Mouse (Mus musculus) fibroblast of lung, adult 2 months (primary cell): Measurements from ENCODE around the gene Ppp1r16b.

ENCODE experiments used
- DNase-seq: peaks from one replicate; pipeline ENCODE4 v3.0.0-alpha.2; 2011; ENCODE audit warnings: low read depth

Ppp1r16b gene

DNA sequence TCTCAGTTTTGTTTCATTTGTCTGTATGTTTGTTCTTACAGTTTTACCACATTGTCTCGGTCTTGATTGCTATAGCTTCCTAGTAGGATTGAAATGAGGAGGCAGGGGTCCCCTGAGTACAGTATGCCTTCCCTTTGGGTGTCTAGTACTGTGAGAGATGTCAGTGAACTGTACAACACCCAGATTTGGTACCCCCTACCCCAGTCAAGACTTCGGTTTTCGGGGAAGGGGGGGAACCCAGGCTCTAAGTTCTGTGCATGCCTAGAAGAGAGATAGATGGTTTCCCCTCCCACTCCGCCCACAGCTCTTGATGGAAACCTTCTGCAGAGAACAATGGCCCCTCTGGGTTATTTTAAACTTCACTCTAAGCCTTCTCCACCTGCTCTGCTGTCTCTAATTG, at the start of gene Ppp1r16b:
TSS of gene Ppp1r16b (plus strand) at position 301 of the 400 bp plus-strand sequence.
- no peak for DNase-seq

- no peak for DNase-seq
These were observed 49.5 kb upstream of the Ppp1r16b start for GRCm38 (mm10) chr2:158615702-158616101.

GRCm38 (mm10) chr2:158616296-158616695, 48.9 kb upstream of the Ppp1r16b start:
- DNase-seq: no peak

- no peak for DNase-seq
These were observed 48.4 kb upstream of the Ppp1r16b start for GRCm38 (mm10) chr2:158616790-158617189.

GRCm38 (mm10) chr2:158624718-158625222, 40.4 kb upstream of the Ppp1r16b start, which contains the start of gene Actr5:
TSS of gene Actr5 (plus strand) at chr2:158624888.
- peak; percentile 85 for DNase-seq

GRCm38 (mm10) chr2:158625231-158625630, 40.0 kb upstream of the Ppp1r16b start:
- DNase-seq: no peak

DNA sequence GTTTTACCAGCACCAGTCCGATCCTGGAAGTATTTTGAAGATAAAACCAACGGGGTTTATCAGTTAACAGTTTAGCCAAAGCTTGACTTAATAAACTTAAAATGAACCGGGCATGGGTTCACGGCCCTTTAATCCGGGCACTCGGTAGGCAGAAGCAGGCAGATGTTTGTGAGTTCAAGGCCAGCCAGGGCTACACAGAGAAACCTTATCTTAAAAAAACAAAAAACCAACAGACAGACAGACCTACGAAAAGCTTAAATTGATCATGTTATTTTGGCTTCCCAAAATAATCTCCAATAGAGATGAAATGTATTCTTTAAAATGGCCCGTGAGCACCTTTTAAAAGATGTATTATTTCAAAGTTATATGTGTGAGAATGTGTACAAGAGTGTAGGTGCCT, 39.5 kb upstream of the Ppp1r16b start:
- no peak for DNase-seq

DNA sequence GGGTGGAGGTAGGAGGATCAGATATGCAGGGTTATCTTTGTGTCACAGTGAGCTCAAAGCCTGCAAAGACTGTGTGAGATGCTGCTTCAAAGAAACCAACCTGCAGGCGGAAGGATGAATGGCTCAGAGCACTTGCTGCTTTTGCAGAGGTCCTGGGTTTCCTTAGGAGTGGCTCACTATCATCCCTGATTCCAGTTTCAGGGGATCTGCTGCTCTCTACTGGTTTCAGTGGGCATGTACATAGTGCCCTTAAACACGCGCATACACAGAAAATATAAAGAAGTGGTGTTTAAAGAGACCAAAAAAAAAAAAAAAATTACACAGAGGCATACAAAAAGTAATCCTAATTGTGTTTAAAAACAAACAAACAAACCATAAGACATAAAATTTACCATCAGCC, 36.3 kb upstream of the Ppp1r16b start:
- no peak for DNase-seq

- no peak for DNase-seq
These were observed 35.8 kb upstream of the Ppp1r16b start for GRCm38 (mm10) chr2:158629414-158629813.

- DNase-seq: no peak
These were observed 33.3 kb upstream of the Ppp1r16b start for GRCm38 (mm10) chr2:158631873-158632272.

DNA sequence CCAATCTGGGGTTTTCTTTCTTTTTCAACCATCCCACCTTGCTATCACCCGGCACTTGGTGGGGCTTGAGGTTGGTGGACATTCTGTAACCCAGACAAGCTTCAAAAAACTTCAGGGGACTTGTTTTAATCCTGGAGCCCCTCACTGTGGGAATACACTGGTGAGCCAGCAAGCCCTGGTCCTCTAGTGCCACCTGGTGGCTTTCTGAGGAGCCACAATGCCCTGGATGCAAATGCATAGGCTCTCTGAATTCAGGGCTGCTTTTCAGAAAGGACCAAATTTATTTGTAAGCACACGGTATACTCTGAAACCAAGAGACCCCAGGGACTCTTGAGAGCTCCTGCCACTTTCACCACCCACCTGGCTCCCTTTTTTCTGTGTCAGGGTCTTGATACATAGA, 23.3 kb upstream of the Ppp1r16b start:
- no peak for DNase-seq

DNA sequence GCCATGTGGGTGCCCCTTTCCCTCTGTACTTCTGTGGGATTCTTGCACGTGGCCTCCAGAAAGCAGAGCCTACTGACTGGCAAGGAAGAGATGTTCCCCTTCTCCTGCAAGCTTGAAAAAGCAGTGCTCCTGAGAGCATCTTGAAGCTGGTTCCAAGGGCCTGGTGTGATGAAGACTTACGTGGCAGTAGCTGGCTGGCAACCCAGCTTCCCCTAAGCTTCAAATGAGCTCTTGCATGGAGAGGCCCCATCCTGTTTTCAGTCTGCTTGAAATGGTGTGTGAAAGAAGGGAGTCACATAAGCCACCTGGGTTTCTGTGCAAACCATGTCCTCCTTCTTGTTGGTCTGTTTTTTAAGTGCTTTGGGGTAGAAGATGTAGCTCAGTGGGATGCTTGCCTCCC, 22.6 kb upstream of the Ppp1r16b start:
- no peak for DNase-seq

DNA sequence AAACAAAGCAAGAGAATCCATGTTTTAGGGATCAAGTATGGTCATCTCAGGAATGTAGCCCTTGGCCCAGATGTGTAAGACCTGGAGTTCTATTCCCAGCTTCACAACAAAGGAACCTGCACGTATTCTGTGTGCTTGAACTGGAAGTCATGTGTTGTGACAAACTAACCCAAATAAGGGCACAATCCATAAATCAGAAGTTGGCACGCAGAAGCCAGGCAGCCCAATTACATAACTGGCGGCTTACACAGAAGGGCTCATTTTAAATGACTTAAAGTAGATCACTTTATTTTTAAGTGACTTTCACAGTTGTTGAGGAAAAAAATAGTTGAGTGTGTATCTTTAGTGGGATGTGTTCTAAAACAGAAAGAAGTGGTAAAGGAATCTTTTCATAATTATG, 21.4 kb upstream of the Ppp1r16b start:
- no peak for DNase-seq

DNA sequence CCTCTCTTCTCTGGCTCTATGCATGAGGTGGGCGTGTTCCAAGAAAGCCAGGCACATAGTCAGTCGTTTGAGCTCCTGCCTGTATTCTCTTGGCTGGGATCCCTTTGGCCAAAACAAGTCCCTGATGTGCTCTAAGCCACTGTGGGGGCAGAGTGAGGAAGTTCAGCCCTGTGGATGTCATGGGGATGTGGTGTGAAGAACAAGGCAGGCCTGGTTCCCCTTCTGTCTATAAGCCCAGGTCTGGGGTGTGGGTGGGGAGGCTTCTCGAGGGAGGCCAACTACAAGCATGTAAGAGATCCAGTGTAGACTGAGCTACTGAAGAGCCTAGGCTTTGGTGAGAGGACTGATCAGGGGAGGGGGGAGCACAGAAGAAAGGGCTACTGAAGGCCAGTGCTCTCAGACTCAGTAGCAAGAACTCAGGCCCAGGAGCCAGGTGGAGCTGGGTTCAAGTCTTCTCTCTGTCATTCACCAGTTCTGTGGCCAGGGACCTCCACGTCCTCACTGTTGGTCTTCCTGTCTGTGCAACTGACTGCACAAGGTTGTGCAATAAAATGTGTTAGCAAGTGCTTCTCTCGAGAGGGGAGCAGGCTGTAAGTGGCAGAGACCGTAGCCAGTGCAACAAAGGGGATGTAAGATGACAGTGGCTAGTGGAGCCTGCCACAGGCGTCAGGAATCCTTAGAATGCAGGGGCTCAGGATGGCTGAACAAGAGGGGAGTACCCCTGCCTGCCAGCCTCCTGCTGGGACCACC, 13.9 kb upstream of the Ppp1r16b start:
- no peak for DNase-seq

DNA sequence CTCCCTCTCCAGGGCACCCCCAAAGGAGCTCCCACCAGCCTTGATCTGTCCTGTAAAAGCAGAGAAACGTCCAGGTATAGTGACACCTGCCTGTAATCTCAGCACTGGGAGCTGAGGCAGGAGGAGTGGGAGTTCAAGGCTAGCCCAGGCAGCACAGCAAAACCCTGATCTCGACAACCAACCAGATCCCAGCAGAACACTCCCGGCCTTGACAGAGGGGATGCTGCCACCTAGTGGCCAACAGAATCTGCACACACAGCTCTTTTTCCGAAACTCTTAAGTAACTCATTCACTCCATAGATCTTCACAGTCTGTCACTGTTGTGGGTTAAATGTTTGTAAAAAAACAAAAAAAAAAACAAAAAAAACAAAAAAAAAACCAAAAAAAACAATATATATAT, 12.2 kb upstream of the Ppp1r16b start:
- DNase-seq: peak; percentile 42

DNA sequence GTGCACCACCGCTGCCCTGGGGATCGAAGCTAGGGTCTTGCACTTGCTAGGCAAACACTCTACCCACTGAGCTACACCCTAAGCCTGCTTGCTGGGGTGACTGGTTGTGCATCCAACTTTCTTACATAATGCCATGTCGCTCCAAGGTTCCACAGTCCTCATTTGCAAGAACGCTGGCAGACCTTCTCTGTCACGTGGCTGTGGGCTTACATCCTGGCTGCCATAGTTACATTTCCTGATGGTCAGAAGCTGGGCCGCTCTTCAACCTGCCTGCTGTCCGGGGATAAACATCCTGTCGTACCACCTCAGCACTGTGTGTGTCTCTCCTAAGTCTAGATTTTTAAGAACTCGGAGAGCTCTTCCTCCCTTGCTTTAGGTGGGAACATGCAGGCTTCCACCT, 10.5 kb upstream of the Ppp1r16b start:
- DNase-seq: no peak

DNA sequence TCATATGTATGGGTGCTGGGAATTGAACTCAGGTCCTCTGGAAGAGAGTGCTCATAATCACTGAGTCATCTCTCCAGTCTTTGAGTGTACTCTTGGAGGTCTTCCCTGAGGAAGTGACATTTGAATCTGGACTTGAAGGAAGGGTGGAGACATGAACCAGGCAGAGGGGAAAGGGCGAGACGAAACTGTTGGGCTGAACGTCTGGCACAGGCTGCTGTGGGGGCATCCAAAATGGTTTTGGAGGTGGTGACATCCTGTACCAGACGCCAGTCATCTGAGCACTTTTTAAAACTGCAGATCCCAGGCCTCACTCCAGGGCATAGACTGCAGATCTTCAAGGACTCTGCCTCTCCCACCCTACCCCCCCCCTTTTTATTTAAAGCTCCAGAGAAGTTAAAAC, 9.4 kb upstream of the Ppp1r16b start:
- DNase-seq: no peak

- DNase-seq: no peak
These were observed 6.4 kb upstream of the Ppp1r16b start for GRCm38 (mm10) chr2:158658822-158659221.

DNA sequence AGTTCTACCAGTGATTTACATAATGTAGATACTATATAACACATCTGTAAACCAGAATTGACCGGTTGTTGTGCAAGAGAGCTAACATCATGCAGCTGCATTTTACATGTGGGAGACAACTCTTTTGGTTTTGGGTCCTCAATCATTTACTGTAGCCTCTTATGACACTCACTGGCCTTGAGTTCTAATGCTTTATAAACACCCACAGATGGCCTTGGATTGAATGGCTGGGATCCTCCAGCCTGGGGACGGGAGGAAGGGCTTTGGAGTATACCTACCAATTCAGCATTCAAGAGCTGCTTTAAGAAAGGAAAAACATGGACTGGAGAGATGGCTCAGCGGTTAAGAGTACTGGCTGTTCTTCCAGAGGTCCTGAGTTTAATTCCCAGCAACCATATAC, 5.9 kb upstream of the Ppp1r16b start:
- no peak for DNase-seq

DNA sequence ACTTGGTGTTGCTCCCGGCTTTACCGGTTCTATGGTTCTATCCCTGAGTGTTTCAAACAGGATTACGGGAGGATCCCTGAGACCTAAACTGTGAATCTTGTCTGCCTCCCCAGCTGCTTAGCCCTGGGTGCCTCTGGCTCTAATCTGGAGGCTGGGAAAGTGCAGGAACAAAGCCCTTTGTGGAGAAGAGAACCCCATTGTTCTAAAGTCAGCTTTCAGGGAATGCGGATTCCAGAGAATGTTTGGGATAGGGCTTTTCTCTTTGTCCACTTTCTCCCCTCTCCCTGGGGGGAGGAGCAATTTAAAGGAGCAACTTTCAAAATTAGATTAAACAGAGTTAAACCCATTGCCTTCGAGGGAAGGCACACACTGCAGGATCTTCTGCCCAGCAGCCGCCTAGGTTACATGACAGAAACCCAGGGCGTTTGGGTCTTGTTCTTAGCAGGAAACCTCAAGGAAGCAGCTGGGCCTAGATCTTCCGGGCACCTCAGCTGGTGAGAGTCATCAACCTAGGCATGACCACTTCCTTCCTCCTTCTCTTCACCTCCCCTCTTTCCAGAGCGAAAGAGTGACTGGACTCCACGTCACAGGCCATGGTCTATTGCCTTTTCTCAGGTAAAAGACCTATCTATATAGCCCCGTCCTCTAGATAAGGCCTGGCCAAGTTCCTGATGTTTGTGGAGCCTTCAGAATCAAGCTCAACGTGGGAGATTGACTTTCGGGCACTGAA, 1.0 kb downstream of the Ppp1r16b start:
- DNase-seq: no peak

DNA sequence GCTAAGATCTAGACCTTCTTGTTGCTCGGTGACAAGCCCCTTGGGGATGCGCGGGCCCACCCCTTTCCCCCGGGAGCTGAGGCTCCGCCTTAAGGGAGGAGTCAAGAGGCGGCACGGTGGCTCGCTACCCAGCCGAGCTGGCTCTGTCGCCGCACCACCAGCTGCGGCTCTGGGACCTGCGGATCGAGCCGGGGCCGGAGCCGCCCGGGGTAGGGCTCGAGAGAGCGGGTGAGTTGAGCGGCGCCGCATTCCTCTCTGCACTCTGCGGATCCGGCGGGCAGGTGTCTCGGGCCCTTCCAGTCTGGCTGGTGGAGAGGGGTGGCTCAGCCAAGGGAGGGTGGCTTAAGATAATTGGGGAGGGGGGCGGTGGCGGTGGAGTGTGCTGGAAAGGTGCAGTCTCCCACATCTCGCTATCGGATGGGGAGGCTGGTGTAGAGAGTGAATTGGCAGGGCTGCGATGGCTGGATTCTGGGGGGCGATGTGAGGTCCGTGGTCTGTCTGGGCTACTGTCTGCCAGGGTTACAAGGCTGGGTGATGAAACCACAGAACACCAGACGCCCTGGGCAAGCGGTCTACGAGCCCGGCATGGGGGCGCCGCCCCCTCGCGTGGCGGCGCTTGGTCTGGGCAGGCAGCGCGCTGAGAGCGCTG, 1.9 kb downstream of the Ppp1r16b start:
- no peak for DNase-seq

DNA sequence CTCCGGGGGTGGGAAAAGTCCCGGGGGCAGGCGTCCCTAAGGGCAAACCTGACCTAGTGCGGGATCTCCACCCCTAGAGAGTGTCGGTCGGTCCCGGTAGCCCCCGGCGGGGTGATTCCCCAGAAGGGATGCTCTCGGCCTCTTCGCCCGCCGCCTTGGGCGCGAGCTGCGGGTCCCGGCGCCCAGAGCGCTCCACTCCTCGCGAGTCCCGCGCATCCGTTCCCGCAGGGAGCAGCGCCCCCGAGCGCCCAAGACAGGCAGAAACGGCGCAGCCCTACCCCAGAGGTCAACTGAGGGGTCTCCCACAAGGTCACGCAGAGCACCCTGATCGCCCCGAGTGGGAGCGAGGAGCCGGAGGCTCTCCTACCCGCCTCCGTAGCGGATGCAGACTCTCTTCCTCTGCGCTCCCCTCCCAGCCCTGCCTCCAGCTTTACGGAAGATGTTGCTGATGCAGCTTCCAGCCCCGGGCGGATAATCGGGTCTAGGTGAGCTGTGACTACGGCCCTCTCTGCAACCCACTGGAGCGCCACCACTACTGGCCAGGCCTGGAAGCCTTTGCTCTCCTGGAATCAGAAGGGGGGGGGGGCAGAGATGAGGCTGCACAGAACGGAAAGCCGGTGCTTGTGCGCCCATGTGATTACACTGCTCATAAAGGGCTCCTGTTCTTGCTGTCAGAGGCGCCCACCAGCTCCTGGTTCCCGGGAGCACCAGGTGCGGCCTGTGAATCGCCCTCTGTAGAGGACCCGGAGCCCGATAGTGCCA, 2.7 kb downstream of the Ppp1r16b start:
- DNase-seq: no peak
